Mouse (Mus musculus) heart, adult 8-10 months (tissue): Measurements from ENCODE around the gene Fgb. TPM values are rescaled to one million over a fixed set of nuclear protein-coding genes. Genes with fewer than 3 reads are reported as not detected.
A peak's percentile ranks its signal among the peaks of the same experiment; 100 is the strongest.

Experiments used
- DNase-seq: peaks from one replicate; pipeline ENCODE4 v3.0.0; 2022; ENCODE audit warnings: low spot score
- total RNA-seq, 4 experiments: library from RNA; stranded (reverse); gene quantifications; 2 replicates each; pipeline ENCODE4 v1.2.4; 2022

Fgb gene
- total RNA-seq, 4 experiments from 2014 or later = not detected

DNA sequence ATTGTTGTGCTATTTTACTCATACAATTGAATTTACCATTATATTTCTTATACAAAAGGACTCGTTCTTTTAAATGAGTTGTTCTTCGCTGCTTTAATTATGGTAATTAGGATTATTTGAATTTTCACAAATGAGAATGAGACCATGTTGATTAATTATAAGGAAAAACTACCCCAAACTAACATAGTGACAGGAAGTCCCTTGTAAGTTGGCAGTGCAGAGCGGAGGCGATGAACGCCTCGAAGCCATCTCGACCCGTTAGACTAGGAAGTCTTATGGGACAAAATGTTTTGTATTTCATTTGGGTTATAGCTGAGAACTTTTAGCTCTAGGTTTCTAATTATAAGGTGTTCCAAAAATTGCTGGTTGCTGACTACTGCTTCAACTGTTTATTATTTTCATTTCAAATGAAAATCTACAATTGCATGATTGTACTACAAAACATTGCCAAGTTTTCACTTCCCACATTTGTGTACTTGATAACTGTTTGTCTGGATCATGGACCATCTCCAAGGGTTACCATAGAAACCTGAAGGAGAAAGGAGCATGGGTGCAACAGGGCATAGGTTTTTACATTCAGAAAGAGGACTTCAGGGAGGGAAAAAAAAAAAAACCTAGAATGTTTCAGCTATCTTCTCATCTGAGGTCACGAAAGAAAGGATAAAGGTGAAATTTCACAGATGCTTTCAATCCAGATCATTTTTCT is 22.0 kb downstream of the Fgb start:
- DNase-seq = no peak

DNA sequence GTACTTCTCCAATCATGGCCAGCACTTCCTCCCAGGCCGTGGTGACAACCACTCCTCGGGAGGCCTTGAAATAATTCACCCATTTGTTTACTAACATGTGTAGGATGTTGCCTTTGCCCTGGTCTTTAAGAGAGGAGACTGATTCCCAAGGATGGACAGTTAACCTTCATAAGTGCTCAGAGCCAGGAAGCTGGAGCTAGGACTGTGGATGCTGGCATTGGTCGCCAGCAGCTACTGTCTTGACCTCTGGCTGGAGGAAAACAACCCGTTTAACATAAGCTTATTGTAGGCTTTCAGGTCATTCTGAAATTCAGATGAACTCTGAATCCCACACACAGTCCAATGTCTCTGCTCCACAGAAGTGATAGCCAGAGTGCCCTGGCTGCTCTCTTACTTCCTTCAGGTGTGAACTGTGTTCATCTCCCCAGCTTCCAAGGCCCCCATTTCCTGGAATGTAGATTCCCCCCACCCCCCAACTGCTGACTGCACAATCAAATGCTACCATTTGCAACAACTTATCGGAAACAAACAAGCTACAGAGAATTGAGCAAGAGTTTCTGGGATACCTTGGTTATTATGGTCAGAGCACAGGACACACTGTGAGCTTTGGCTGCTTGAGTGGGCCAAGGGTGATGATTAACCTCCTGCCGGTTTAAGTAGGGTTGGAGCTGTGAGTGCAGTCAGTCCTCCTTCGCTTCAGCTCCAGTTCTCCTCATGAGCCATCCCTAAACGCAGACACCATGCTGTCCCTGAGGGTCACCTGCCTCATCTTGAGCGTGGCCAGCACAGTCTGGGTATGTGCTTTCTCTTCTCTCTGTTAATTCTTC is 24.0 kb downstream of the Fgb start, which contains the start of gene Fga:
Fga (plus strand) TSS at position 602 of the 827 bp plus-strand sequence.
- no peak for DNase-seq

DNA sequence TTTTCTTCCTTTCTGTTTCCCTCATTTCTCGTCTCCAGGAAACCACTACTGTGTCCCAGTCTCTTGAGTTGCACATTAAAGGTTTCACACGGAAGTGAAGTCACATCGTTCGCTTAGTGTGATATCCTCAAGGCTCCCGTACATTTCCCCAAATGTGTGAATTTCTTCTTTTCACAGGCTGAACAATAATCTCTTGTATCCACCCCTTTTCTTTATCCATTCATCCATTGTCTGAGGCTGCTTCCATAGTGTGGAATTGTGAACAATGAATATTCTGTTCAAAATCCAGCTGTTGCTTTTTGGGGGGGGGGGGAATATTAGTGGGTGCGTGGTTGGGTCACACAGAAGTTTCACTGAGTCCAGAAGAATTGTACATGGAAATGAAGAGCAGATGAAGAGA is 24.6 kb downstream of the Fgb start:
- no peak for DNase-seq

DNA sequence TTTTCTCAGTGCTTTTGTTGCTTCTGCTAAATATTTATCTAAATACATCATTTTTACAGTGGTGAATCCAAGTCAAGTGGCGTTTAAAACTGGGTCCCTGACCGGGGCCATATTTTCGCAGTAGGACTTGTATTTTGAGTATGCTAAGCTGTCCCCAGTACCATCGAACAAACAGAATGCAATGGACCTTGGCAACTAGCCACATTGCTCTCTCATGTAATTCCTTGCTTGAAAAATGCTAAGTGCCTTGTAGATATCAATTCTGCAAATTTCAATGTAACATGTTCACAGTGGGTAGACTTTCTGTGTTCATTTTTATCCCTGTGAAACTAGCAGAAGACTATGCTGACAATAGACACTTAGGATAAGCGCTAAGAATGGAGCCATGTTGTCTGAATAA is 28.5 kb downstream of the Fgb start:
- no peak for DNase-seq

DNA sequence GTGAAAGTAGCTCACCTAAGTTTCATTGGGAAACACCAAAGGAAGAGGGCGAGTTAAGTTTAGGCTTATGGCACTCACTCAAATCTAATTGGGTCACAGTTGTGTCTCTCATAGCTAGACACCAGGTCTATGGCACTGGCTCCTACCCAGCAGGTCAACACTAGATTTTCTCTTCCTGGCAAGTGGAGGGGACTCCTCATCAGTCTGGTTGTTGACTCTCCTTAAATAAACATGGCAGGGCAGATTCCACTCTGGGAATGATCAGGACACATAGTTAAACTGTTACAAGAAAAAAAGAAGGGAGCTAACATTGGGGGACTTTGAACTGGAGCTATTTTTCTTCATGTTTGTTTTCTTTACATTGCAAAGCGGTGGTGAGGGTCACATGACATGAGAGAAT is 29.3 kb downstream of the Fgb start:
- DNase-seq = no peak

DNA sequence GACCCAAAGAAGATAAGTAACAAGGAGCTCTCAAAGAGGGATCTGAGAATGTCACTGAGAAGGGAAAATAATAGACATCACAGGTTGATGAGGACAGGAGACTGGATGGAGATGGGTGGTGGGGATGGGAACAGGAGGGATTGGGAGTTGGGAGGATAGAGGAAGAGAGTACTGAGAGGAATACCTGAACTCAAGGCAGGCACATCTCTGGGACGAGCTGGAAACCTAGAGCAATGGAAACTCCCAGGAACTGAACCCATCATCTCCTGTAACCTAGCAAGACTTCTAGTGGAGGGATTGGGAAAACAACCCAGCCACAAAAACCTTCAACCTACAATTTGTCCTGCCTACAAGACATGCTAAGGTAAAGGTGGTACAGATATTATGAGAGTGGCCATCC is 33.4 kb downstream of the Fgb start:
- DNase-seq = no peak

DNA sequence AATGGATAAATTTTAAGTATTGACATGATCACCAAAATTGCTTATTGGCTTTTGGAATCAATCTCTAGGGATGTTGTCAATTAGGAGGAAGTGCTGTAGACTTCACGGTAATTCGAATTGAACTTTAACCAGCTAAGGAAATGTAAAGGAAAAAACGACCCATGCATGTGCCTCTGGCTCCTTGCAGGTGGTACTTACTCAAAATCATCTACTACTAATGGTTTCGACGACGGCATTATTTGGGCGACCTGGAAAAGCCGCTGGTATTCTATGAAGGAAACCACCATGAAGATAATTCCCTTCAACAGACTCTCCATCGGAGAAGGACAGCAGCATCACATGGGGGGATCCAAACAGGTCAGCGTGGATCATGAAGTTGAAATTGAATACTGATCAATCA is 35.7 kb downstream of the Fgb start:
- no peak for DNase-seq

DNA sequence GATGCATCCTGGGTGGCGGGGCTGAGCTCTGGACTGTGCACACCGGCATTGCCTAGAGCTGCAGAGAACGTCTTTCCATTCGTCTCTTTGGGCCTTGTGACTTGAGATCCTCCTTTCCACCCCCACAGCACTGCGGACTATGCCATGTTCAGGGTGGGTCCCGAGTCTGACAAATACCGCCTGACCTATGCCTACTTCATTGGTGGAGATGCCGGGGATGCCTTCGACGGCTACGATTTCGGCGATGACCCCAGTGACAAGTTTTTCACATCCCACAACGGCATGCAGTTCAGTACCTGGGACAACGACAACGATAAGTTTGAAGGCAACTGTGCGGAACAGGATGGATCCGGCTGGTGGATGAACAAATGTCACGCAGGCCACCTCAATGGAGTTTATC is 37.0 kb downstream of the Fgb start:
- no peak for DNase-seq

DNA sequence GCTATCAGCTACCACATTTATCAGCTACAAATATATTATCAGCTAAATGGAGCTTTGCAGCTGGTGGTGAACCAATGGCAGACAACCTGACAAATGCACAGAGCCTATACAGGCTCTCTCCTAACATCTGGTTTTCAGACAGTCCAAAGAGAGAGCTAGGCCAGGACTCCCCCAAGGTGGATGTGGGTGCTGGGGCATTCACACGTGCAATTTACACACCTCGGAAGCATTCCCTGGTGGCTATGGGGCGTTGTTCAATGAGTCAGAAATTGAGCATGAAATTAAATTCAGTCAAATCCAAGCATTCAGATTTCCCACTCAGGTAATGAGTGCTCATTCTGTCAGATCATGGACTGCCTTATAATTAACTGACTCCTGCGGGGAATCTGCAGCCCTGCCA is 38.1 kb downstream of the Fgb start:
- no peak for DNase-seq

DNA sequence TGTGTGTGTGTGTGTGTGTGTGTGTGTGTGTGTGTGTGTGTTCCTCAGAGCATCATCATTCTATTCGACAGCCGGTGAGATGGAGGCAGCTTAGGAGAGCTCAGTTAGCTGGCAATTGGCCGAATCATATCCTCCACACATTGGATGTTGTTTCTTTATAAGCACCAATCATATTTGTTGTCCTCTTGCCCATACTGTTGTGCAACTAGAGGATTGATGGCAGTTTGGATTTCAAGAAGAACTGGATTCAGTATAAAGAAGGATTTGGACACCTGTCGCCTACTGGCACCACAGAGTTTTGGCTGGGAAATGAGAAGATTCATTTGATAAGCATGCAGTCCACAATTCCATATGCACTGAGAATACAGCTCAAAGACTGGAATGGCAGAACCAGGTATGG is 38.5 kb downstream of the Fgb start:
- DNase-seq = no peak

DNA sequence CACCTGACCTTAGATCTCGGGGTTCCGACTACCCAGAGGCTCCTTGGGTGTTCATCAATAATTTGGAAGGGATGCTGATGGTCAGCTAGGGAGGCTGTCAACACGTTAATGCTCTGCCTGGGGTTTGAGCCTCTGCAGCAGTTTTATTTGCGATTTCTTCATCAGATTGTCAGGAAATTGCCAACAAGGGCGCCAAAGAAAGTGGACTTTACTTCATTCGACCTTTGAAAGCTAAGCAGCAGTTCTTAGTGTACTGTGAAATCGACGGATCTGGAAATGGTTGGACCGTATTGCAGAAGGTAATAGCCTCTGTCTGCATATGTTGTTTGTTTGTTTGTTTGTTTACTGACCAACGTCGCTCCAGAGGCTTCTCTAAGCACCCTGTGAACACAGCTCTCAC is 39.4 kb downstream of the Fgb start:
- DNase-seq = no peak

DNA sequence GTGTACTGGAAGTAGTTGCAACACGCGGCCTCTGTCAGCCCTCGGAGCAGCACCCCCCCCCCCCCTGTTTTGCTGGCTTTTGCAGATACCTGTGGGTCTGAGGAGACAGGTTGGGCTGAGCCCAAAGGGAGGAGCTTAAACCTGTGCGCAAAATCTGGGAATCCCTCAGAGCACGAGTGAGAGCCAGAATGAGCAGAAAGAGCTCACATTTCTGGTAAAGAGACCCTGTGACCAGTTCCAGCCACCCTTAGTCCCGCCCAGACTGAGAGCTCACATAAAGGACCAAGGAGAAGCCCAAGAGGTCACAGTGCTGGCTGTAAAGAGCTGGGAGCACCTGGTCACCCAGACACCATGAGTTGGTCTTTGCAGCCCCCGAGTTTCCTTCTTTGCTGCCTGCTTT is 42.1 kb downstream of the Fgb start, which contains the start of gene Fgg:
Fgg (plus strand) TSS at position 168 of the 400 bp plus-strand sequence.
- no peak for DNase-seq

DNA sequence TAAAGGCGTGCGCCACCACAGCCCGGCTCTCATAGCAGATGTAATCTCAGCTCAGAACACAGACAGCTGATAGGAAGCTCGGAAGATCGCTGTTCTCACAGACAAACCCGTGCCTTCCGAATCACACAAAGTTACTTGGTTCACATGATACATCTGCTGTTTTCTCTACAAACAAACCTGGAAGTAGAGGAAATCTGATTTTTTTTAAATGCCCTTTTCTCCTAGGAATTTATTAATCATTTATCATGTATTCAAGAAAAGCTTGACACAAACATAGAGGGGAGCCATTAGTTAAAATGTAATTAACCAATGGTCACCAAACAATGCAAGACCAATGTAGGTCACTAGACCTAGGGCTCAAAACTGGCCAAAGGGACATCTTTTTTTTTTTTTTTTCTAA is 44.9 kb downstream of the Fgb start:
- DNase-seq = no peak

DNA sequence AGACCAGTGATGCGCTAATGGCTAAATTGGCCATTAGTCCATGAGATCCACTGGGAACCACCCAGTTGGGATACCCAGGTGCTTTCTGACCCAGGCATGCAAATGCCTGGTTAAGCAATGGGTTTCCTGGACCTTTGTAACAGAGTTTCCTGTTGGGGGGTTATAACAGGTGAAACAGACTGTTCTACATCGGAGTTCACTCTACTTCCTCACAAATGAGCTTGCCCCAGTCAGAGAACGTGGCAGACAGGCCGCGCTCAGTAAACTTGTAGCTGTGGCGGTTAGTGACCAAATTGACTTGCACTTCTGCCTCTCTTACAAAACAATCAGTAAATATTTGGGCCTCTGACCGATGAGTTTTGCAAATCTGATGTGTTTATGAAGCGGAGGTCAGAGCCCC is 46.6 kb downstream of the Fgb start:
- no peak for DNase-seq

DNA sequence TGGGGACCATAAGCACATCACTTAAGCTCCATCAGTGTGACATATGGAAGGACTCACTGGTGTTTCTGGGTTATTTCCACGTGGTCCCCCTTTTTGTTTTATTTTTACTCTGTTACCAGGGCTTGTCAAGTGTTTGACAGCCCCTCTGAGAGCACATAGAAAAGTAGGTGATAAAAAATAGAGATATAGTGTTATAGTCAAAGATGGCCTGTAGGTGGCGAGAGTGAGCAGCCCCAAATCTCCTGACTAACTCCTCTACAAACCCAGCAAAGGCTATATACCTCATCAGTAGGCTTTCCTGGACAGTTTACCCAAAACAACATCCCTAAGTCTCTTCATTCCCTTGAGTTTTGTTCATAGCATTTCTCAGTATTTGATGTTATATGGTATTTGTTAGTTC is 47.5 kb downstream of the Fgb start:
- peak; percentile 28 for DNase-seq

DNA sequence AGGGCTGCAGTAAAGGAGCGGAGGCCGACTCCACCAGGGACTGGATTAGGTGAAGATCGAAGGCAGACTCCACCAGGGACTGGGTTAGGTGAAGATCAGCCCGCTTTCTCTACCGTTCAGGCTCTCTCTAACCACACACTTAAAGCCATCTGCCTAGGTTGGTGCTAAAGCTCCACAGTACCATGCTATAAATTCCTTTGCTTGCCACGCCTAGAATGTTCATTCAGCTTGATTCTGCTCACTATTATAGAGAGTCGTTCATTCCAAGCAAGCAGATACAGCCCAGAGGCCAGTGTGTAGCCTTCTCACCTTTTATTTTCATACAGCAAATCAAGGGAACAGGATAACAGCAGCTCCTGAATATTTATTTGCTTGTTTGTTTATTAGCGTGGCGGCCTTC is 49.7 kb downstream of the Fgb start:
- DNase-seq = no peak

DNA sequence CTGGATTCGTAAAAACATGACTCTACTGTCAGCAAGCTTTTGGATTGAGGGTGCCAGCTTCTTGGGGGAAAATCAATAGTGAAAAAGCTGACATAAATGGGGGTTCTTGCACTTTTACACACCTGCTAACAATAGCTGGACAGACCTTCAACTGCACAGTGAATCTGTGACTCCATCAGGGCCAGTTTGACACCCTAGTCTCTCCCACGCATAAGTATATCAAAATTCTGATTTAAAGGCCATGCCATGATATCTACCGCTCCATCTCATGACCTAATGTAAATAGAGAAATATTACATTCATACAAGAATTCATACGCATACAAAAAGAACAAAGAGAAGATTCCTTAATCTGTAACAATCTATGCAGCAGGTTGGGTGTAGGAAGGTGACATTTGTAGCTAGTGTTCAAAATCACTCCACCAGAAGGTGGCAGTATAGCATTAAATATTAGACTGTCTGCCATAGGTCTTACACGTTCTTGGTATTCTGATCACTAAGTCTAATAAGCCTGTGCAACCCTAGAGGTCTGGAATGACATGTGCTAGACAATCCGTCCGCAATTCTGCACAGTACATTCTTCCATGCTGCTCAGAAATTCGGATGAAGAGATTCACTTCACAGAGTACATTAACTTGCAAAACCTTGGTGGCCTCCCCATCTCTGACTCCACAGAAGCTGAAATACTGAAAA is 50.7 kb downstream of the Fgb start:
- DNase-seq = peak; percentile 72

DNA sequence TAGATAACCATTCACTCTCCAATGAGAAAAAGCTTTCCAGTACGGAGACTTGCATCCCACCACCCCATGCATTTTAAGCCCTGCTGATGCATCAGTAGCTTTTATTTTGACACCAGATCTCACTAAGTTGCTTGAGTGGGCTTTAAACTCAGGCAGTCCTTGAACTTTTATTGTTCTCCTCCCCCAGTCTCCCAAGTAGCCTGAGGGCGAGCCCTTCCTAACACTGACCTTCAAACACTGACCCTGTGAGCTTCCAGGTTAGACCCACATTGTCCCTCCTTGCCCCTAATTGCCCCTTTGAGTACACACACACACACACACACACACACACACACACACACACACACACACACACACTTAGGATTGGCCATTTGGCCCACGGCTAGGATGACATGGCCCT is 53.0 kb downstream of the Fgb start:
- no peak for DNase-seq

DNA sequence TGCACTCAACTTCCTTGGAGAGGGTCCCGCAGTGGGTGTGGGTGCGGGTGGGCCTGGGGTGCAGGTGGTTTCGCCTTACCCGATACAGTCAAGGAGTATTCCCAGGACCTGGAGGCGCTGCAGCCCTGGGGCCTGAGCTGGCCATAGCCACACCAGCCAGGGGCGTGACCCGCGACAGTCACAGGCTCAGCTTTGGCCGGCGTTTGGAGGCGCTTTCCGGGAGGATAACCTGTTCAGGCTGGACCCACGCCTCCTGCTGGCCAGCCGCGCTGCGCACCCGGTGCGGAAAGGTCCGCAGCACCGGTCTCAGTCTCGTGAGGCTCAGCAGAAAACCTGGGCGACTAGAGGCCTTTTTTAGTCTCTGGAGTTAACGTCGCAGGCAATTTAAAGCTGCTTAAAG is 54.3 kb downstream of the Fgb start:
- peak; percentile 14 for DNase-seq

DNA sequence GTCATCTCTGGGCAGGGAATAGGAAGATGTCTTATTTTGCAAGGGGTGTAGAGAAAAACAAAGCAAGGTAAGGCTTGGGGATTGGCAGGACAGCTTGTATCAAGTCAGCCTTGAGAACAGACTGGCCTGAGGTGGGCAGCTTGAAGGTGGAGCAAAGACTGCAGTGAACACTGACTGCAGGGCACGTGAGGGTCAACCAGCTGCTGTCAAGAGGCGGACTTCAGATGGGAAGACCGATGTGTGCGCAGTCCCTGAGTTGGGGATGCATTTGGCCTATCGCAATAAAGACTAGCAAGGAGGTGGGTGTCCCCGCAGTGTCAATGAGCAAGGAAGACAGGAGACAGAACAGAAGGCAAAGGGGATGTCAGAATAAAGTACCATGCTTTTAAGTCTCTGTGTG is 56.7 kb downstream of the Fgb start:
- DNase-seq = no peak

DNA sequence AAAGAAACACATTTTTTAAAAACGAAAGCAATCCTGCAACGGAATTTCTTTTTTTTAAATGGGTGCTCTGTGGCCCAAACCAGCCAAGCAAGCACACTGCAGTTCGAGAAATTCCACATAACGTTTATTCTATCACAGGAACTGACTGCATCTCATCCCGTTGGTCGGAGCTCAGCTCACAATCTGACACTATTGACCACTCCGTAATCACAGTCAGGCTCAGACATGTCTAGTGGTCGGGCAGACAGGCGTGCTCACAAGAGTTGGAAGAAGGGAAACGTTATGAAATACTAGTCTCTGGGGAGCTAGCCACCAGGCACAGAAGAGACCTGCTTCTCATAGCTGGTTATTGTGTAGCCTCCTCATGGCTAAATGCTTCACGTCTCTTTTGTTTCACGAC is 57.7 kb downstream of the Fgb start:
- no peak for DNase-seq
